8 mouse cellular contexts compared by ENCODE assay signal in genomic region chr1:182087753-182088633, GRCm38 (mm10). TPM values are rescaled to one million over a fixed set of nuclear protein-coding genes. Genes with fewer than 3 reads are reported as not detected.
DNase-seq lines count a peak whose midpoint lies in the region; TF ChIP-seq lines count a peak whose summit lies in the region.

No protein-coding gene starts in this region.

- DNase-seq in heart, adult 18-20 months = peak; percentile 64 to 65
- DNase-seq in heart, postnatal 14 days = no peak
- peak; percentile 61 to 72 for DNase-seq in urinary bladder, postnatal 36 days (ENCODE audit: low spot score in 2 of 2)
- no peak for DNase-seq in urinary bladder, postnatal 10 days (ENCODE audit: low spot score)
- peak; percentile 23 to 58 for DNase-seq in layer of hippocampus, adult 2 months (ENCODE audit: low spot score in 2 of 2)
- no peak for DNase-seq in cerebellum, adult 18-20 months
- no peak for DNase-seq in frontal cortex, postnatal 36 days (ENCODE audit: low spot score in 2 of 2)
- DNase-seq in thymus, postnatal 10 days (ENCODE audit: low spot score in 2 of 2) = no peak

- no peak for TF ChIP-seq CTCF in layer of hippocampus, adult 2 months (conservative IDR thresholded peaks at IDR 0.05)

- intact Hi-C loops in heart, postnatal 14 days (cut with DNase I) = no loop called here

- H3K4me3 ChIP-seq in layer of hippocampus, adult 2 months = no peak overlapping the region

- H3K27ac ChIP-seq in layer of hippocampus, adult 2 months = peak overlapping the region; percentile 40

RNA-seq across cellular contexts. Expression of gene Srp9, which starts 36.5 kb away (rescaled TPM):
- 10 to 100 TPM; 49.4 to 52.0 TPM for total RNA-seq in heart, adult 18-20 months (2021)
- 10 to 100 TPM; 42.6 to 46.6 TPM for total RNA-seq in heart, postnatal 14 days (2021)
- 10 to 100 TPM; 62.7 to 67.2 TPM for total RNA-seq in layer of hippocampus, adult 2 months (2021)

Comparison
In these comparisons a context has a peak if more than half of its experiments do, and no peak if none do; other contexts are left out.
1. DNase-seq: peak in heart, adult 18-20 months (2 of 2), urinary bladder, postnatal 36 days (2 of 2) and layer of hippocampus, adult 2 months (2 of 2); none in heart, postnatal 14 days (0 of 2), urinary bladder, postnatal 10 days (single experiment), cerebellum, adult 18-20 months (0 of 2), frontal cortex, postnatal 36 days (0 of 2) and thymus, postnatal 10 days (0 of 2).